Mouse (Mus musculus): ENCODE data around the gene Gm5617. TPM values are rescaled to one million over a fixed set of nuclear protein-coding genes. Genes with fewer than 3 reads are reported as not detected.
"Not testable (repeated sequence)": the region's sequence is repeated elsewhere in the genome, so short reads cannot be mapped to it uniquely, and the experiment has no call there.

The Gm5617 gene
- polyA plus RNA-seq, 1 experiment from 2014 or later = 30.7 TPM

- no peaks in the 10 kb centered on the region; the same call in 1 of the 2 replicates for H3K27me3 ChIP-seq (ENCODE audit: control insufficient read depth, insufficient read depth, low read length)
- no peak overlapping the region for H3K4me2 ChIP-seq
- peaks cover 4% of the 10 kb centered on the region; the same call in 1 of the 2 replicates for H3K4me1 ChIP-seq (ENCODE audit: control insufficient read depth, insufficient read depth, low read length)
- no peak for ATAC-seq (replicated peaks; ENCODE audit: insufficient number of reproducible peaks, low FRiP score, low TSS enrichment)
- no peaks in the 10 kb centered on the region for H3K9me3 ChIP-seq (replicated peaks; ENCODE audit: control insufficient read depth, low read length)
- H3K36me3 ChIP-seq (ENCODE audit: control insufficient read depth, insufficient read depth, low read length) = no peaks in the 10 kb centered on the region
- H3K9ac ChIP-seq (ENCODE audit: low read depth, low read length) = no peak overlapping the region
- WGBS (ENCODE audit: insufficient replicate concordance) = 77% methylated on average over 11 of the region's 11 CpGs
- H3K4me3 ChIP-seq (ENCODE audit: low read depth, low read length) = no peak overlapping the region
- no peak overlapping the region for H3K27ac ChIP-seq (ENCODE audit: low read depth, low read length)
Observed at GRCm38 (mm10) chr9:48516615-48517371, 21.6 kb downstream of the Gm5617 start.

GRCm38 (mm10) chr9:48517372-48518130, 22.3 kb downstream of the Gm5617 start:
- H3K4me3 ChIP-seq (ENCODE audit: low read depth, low read length) = no peak overlapping the region
- WGBS (ENCODE audit: insufficient replicate concordance) = 75% methylated on average over 19 of the region's 19 CpGs
- ATAC-seq (replicated peaks; ENCODE audit: insufficient number of reproducible peaks, low FRiP score, low TSS enrichment) = no peak

DNA sequence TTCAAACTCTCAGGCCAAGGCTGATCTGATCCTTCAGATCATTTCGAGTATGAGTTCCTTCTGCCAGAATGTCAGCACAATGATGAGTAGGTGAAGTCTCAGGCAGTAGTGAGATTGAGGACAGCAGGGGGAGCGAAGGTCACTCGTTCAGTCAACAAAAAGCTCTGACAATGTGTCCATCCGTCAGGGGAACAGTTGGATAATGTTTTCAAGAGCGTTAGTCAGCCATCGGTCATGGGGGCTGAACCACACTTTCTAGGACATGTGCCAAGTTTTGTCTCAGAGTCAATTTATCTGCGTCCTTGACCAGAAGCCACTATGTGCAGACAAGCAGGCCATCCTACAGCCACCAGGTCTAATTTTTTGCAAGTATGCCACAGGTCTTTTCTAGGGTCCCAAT, 25.2 kb downstream of the Gm5617 start:
- not testable (repeated sequence) for H3K9ac ChIP-seq (ENCODE audit: low read depth, low read length); ATAC-seq (replicated peaks; ENCODE audit: insufficient number of reproducible peaks, low FRiP score, low TSS enrichment); H3K4me3 ChIP-seq (ENCODE audit: low read depth, low read length); H3K9me3 ChIP-seq (replicated peaks; ENCODE audit: control insufficient read depth, low read length); H3K4me2 ChIP-seq; H3K27me3 ChIP-seq (ENCODE audit: control insufficient read depth, insufficient read depth, low read length); H3K4me1 ChIP-seq (ENCODE audit: control insufficient read depth, insufficient read depth, low read length); H3K27ac ChIP-seq (ENCODE audit: low read depth, low read length); H3K36me3 ChIP-seq (ENCODE audit: control insufficient read depth, insufficient read depth, low read length)
- WGBS (ENCODE audit: insufficient replicate concordance) = no CpG with 5 or more reads among the region's 7 CpGs

More at GRCm38 (mm10) chr9:48517372-48518130, 22.3 kb downstream of the Gm5617 start:
- Histone ChIP-seq H3K27me3 (ENCODE audit: control insufficient read depth, insufficient read depth, low read length) (no peaks in the 10 kb centered on the region; the same call in 1 of the 2 replicates), H3K9ac (ENCODE audit: low read depth, low read length) (no peak overlapping the region), H3K4me2 (no peak overlapping the region), H3K4me1 (ENCODE audit: control insufficient read depth, insufficient read depth, low read length) (peaks cover 4% of the 10 kb centered on the region; the same call in 1 of the 2 replicates), H3K9me3 (replicated peaks; ENCODE audit: control insufficient read depth, low read length) (no peaks in the 10 kb centered on the region), H3K27ac (ENCODE audit: low read depth, low read length) (no peak overlapping the region), H3K36me3 (ENCODE audit: control insufficient read depth, insufficient read depth, low read length) (no peaks in the 10 kb centered on the region)

GRCm38 (mm10) chr9:48525566-48525965, 30.3 kb downstream of the Gm5617 start:
- no peak for ATAC-seq (replicated peaks; ENCODE audit: insufficient number of reproducible peaks, low FRiP score, low TSS enrichment)
- no peak overlapping the region for H3K9ac ChIP-seq (ENCODE audit: low read depth, low read length)
- no peaks in the 10 kb centered on the region for H3K4me1 ChIP-seq (ENCODE audit: control insufficient read depth, insufficient read depth, low read length)
- H3K27me3 ChIP-seq (ENCODE audit: control insufficient read depth, insufficient read depth, low read length) = no peaks in the 10 kb centered on the region
- H3K4me2 ChIP-seq = no peak overlapping the region
- 24% methylated on average over 1 of the region's 1 CpGs for WGBS (ENCODE audit: insufficient replicate concordance)
- H3K4me3 ChIP-seq (ENCODE audit: low read depth, low read length) = no peak overlapping the region
- H3K27ac ChIP-seq (ENCODE audit: low read depth, low read length) = no peak overlapping the region
- no peaks in the 10 kb centered on the region for H3K9me3 ChIP-seq (replicated peaks; ENCODE audit: control insufficient read depth, low read length)
- no peaks in the 10 kb centered on the region for H3K36me3 ChIP-seq (ENCODE audit: control insufficient read depth, insufficient read depth, low read length)

DNA sequence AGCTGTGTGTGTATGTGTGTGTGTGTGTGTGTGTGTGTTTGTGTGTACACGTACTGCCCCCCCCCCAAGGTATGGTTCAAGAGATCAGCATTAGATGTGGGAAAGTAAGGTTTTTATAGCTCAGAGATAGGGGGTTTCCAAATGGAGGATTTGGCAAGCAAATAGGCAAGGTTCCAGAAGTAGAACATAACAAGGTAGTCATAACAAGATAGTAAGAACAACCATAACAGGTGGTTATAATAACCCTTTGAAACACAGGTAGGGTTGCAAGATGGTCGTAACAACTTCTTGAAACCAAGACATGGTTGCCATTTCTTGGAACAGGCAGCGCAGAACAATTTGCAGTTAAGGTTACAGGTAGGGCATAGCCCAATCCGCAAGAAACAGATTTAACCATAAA, 31.3 kb downstream of the Gm5617 start:
- no peaks in the 10 kb centered on the region for H3K27me3 ChIP-seq (ENCODE audit: control insufficient read depth, insufficient read depth, low read length)
- H3K4me1 ChIP-seq (ENCODE audit: control insufficient read depth, insufficient read depth, low read length) = no peaks in the 10 kb centered on the region
- WGBS (ENCODE audit: insufficient replicate concordance) = 78% methylated on average over 4 of the region's 4 CpGs
- no peak for ATAC-seq (replicated peaks; ENCODE audit: insufficient number of reproducible peaks, low FRiP score, low TSS enrichment)
- no peak overlapping the region for H3K4me3 ChIP-seq (ENCODE audit: low read depth, low read length)
- no peak overlapping the region for H3K4me2 ChIP-seq
- H3K36me3 ChIP-seq (ENCODE audit: control insufficient read depth, insufficient read depth, low read length) = no peaks in the 10 kb centered on the region
- H3K27ac ChIP-seq (ENCODE audit: low read depth, low read length) = no peak overlapping the region
- H3K9me3 ChIP-seq (replicated peaks; ENCODE audit: control insufficient read depth, low read length) = no peaks in the 10 kb centered on the region
- no peak overlapping the region for H3K9ac ChIP-seq (ENCODE audit: low read depth, low read length)

DNA sequence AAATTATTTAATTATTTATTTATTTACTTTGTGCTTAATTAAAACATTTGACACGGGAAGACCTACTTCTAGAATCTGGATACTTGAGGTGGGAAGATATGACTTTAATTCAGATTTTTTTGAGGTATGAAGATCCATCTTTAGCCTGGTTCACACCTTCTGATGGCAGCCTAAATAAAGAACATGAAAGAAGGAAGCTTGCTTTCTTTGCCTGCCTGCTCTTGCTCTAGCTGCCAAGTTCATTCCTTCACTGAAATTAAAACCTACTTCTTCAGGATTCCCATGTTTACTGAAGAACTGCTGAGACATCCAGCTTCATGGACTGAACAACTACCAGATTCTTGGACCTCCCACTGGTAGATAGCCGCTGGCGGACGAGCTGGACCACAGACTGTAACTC, 36.1 kb downstream of the Gm5617 start:
- WGBS (ENCODE audit: insufficient replicate concordance) = 73% methylated on average over 4 of the region's 4 CpGs
- H3K9ac ChIP-seq (ENCODE audit: low read depth, low read length) = no peak overlapping the region

DNA sequence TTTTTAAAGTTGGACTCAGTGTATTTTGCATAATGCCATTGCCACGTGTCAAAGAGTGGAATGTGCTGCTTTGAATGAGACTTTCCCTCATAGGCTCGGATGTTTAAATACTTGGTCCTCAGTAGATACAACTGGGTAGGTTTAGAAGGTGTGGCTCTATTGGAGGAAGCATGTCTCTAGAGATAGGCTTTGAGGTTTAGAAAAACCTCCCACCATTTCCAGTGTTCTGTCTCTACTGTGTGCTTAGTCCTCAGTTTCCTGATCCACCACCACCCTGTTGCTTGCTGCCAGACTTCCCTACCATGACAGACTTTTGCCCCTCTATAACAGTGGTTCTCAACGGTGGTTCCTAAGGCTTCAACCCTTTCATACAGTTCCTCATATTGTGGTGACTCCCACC, 37.0 kb downstream of the Gm5617 start:
- WGBS (ENCODE audit: insufficient replicate concordance) = 64% methylated on average over 3 of the region's 3 CpGs
- H3K27ac ChIP-seq (ENCODE audit: low read depth, low read length) = no peak overlapping the region
- no peak for ATAC-seq (replicated peaks; ENCODE audit: insufficient number of reproducible peaks, low FRiP score, low TSS enrichment)

More for the DNA sequence above, 36.1 kb downstream of the Gm5617 start:
- H3K27ac ChIP-seq (ENCODE audit: low read depth, low read length) = no peak overlapping the region
- H3K27me3 ChIP-seq (ENCODE audit: control insufficient read depth, insufficient read depth, low read length) = no peaks in the 10 kb centered on the region
- H3K4me3 ChIP-seq (ENCODE audit: low read depth, low read length) = no peak overlapping the region
- no peaks in the 10 kb centered on the region for H3K36me3 ChIP-seq (ENCODE audit: control insufficient read depth, insufficient read depth, low read length)
- ATAC-seq (replicated peaks; ENCODE audit: insufficient number of reproducible peaks, low FRiP score, low TSS enrichment) = no peak
- no peak overlapping the region for H3K4me2 ChIP-seq
- no peaks in the 10 kb centered on the region for H3K9me3 ChIP-seq (replicated peaks; ENCODE audit: control insufficient read depth, low read length)
- no peaks in the 10 kb centered on the region for H3K4me1 ChIP-seq (ENCODE audit: control insufficient read depth, insufficient read depth, low read length)

DNA sequence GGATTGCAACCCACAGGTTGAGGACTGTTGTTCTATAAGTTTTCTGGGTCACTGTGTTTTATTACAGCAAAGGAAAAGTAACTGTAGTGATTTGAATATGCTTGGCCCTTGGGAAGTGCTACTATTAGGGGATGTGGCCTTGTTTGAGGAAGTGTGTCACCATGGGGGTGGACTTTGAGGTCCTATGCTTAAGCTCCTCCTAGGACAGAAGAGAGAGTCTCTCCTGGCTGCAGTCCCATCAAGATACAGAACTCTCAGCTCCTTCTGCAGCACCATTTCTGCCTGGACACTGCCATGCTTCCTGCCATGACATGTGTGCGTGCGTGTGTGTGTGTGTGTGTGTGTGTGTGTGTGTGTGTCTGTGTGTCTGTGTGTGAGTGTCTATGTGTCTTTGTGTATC, 37.5 kb downstream of the Gm5617 start:
- ATAC-seq (replicated peaks; ENCODE audit: insufficient number of reproducible peaks, low FRiP score, low TSS enrichment) = no peak
- H3K4me3 ChIP-seq (ENCODE audit: low read depth, low read length) = no peak overlapping the region
- H3K4me1 ChIP-seq (ENCODE audit: control insufficient read depth, insufficient read depth, low read length) = no peaks in the 10 kb centered on the region
- H3K9me3 ChIP-seq (replicated peaks; ENCODE audit: control insufficient read depth, low read length) = no peaks in the 10 kb centered on the region
- 81% methylated on average over 2 of the region's 2 CpGs for whole genome bisulfite sequencing (ENCODE audit: insufficient replicate concordance)
- no peak overlapping the region for H3K27ac ChIP-seq (ENCODE audit: low read depth, low read length)
- H3K27me3 ChIP-seq (ENCODE audit: control insufficient read depth, insufficient read depth, low read length) = no peaks in the 10 kb centered on the region
- no peak overlapping the region for H3K4me2 ChIP-seq
- H3K9ac ChIP-seq (ENCODE audit: low read depth, low read length) = no peak overlapping the region
- H3K36me3 ChIP-seq (ENCODE audit: control insufficient read depth, insufficient read depth, low read length) = no peaks in the 10 kb centered on the region

More for the DNA sequence above, 37.0 kb downstream of the Gm5617 start:
- Histone ChIP-seq H3K27me3 (ENCODE audit: control insufficient read depth, insufficient read depth, low read length) (no peaks in the 10 kb centered on the region), H3K4me2 (no peak overlapping the region), H3K4me1 (ENCODE audit: control insufficient read depth, insufficient read depth, low read length) (no peaks in the 10 kb centered on the region), H3K36me3 (ENCODE audit: control insufficient read depth, insufficient read depth, low read length) (no peaks in the 10 kb centered on the region), H3K9me3 (replicated peaks; ENCODE audit: control insufficient read depth, low read length) (no peaks in the 10 kb centered on the region), H3K4me3 (ENCODE audit: low read depth, low read length) (no peak overlapping the region), H3K9ac (ENCODE audit: low read depth, low read length) (no peak overlapping the region)

Data from heart, embryonic 11.5 days (tissue).